Mouse (Mus musculus): ENCODE data around the gene Slc22a18. TPM values are rescaled to one million over a fixed set of nuclear protein-coding genes. Genes with fewer than 3 reads are reported as not detected.

Slc22a18 gene
- polyA plus RNA-seq, 1 experiment from 2014 or later: 0.64 TPM

Other genes with a start within 250 kb of the Slc22a18 start
- gene Cdkn1c, start 12.7 kb upstream of the Slc22a18 start, polyA plus RNA-seq (2014; fragmentation: Nextera tagmentation; extraction: Ambion mirVana): 1,204 and 1,311 TPM in 2 replicates
- 0.85 and 1.4 TPM in 2 replicates for gene Phlda2, start 29.4 kb downstream of the Slc22a18 start, polyA plus RNA-seq (2014; fragmentation: Nextera tagmentation; extraction: Ambion mirVana)
- gene Nap1l4, start 75.4 kb downstream of the Slc22a18 start, polyA plus RNA-seq (2014; fragmentation: Nextera tagmentation; extraction: Ambion mirVana): 178 and 198 TPM in 2 replicates
- gene Cars, start 126.4 kb downstream of the Slc22a18 start, polyA plus RNA-seq (2014; fragmentation: Nextera tagmentation; extraction: Ambion mirVana): 65.2 and 68.5 TPM in 2 replicates
- 0.27 and 0.35 TPM in 2 replicates for gene Tnfrsf26, start 155.0 kb downstream of the Slc22a18 start, polyA plus RNA-seq (2014; fragmentation: Nextera tagmentation; extraction: Ambion mirVana)
- 9.0 and 10.6 TPM in 2 replicates for gene Tnfrsf22, start 175.9 kb downstream of the Slc22a18 start, polyA plus RNA-seq (2014; fragmentation: Nextera tagmentation; extraction: Ambion mirVana)
- 0.20 and 0.68 TPM in 2 replicates for gene Tnfrsf23, start 212.1 kb downstream of the Slc22a18 start, polyA plus RNA-seq (2014; fragmentation: Nextera tagmentation; extraction: Ambion mirVana)

All from neural tube, embryonic 11.5 days (tissue).